Mouse (Mus musculus): ENCODE data around the gene Polm. TPM values are rescaled to one million over a fixed set of nuclear protein-coding genes. Genes with fewer than 3 reads are reported as not detected.

Polm gene
- 10 to 100 TPM; 30.4 to 34.0 TPM for total RNA-seq (2023)

DNA sequence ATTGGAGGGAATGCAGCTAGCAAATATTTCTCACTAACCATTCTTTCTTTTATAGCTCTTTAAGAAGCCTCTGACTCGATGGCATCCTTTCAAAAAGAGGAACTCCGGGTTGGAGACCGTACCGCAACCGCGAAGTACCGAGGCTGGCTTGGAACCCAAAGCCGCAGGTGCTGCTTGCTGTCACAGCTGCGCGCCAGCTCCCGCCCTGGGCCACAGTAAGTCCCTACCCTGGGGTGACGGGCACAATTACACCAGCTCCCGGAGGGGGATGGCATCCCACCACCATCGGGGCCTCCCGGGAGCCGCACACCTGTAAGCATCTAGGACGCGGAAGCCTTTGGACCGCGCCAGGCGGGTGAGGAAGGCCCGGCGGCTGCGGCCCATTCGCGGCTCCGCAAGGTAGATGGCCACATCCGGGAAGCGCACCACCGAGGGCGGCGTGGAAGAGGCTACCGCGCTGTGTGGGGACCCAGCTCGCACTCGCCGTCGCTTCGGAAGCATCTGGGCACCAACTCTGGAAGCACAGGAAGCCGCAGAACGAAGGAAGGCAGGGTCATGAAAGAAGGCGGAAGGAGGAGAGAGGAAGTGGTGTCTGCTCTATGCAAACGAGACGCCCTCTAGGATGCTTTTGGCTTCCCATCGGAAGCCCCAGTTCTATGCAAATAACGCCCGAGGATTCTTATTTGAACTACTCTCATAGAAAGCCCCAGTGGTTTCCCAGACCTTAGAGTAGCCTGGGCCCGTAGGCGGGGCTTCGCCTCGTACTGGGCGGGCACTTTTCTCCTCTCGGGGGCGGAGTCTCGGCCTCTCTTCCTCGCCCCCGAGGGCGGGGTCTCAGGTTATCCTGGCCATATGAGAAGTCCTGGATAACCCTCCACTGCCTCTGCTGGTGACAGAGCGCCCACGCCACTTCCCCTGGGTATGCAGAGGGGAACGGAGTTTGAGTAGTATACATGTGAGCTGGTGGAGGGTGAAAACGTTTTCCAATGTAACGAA is at the start of gene Polm:
Polm (minus strand) TSS at position 766 of the 996 bp plus-strand sequence.

DNA sequence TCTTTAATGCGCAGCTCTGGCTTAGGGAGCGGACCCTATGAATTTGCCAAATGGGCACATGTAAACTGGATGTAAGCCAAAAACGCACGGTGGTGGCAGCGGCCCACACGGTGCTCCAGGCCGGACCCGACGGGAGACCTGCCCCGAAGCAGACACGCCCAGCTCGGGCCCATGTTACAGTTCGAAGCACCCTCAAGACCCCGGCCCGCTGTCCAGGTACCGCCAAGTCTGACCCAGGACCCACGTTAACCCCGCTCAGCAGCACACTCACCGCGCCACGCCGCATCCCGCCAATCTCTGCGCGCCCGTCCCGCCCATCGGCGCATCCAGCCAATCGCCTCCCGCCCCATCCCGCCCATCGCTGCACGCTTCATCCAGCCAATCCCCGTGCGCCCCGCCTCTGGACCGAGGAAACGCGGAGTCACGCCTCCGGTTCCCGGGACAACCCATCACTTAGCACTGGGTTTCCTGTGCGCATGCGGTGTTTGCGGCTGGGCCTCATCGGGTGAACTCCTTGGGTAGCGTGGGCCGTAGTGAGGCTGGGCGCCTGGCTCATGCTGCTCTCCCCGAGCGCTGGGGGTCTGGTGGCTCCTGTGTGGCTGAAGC is 40.2 kb upstream of the Polm start, which contains the start of gene Pold2:
Pold2 (minus strand) TSS at position 372 of the 606 bp plus-strand sequence.

DNA sequence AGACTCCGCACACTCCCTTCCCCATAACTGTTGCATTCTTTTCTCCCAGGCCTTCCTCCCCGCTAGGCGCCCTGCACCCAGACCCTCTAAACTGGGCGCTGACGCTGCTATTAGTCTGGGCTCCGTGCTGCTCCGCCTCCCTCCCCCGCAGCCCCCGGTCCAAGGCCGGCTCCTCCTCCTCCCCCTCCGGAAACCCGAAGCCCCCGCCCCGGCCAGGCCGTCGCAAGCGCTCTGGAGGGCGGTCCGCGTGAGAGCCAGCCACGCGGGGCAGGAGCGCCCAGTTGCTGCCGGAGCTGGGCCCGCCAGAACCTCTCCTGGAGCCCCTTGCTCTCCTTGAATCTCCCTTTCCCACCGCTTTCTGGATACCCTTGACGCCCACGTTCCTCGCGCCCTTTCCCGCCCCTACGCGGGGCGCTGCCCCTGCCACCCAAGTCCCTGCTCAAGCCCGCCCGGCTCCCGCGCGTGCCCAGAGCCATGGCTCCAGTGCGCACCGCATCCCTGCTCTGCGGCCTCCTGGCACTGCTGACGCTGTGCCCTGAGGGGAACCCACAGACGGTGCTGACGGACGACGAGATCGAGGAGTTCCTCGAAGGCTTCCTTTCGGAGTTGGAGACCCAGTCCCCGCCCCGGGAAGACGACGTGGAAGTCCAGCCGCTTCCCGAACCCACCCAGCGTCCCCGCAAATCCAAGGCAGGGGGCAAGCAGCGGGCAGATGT is 24.0 kb upstream of the Polm start, which contains the start of gene Aebp1:
Aebp1 (plus strand) TSS at position 270 of the 716 bp plus-strand sequence.

DNA sequence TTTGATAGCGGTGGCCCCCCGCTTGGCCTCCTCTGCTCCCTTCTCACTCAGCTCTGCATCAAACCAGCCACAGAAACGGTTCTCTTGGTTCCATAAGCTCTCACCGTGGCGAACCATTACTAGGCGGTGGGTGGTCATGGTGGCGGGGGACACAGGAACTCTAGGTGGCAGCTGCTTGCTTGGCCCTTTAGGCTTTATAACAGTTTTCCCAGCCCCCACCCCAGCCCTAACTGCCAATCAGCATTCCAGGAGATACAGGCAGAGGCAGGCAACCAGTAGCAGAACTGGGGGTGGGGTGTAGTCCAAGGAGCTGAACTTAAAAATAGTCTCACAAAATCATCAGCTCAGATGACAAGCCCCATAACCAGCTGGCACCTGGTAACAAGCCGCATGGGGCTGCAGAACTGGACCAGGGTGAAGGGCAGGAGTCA is 34.2 kb downstream of the Polm start, which contains the start of gene Pgam2:
Pgam2 (minus strand) TSS at position 183 of the 431 bp plus-strand sequence.

DNA sequence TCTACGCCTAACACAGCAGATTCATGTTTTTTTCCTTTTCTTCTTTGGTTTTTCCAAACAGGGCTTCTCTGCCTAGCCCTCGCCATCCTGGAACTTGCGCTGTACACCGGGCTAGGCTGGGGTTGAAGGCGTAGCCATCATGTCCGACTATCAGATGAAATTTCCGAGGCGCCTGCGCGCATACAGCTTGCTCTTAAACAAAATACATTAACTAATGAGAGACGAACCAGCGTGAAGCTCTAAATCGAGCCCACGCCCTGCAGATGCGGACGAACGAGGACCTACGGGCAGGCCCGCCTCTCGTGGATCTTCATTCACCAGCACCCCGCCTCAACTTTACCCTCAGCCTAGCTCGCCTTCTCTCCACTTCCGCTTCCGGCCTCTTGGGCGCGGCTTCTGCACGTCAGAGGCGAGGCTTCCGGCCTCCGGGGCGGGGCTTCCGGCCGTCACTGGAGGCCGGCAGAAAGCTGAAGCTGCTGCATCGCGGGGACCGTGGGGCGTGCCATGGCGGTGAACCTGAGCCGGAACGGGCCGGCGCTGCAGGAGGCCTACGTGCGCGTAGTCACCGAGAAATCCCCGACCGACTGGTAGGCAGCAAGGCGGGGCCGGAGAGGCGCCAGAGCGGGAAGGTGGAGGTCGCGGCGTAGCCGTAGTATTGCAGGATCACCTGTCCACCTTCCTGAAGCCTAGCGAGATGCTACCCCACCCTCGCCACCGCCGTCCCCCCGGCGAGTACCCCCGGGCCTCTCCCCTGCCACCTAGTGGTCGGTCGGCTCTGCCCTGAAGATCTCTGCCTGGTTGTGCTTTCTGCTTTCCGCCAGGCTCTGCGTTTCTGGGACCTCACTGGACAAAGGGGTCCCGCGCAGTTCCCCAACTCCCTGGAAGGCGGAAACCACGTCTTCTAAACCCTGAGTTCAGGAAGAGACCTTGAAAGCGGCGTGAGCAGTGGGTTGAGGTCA is 49.5 kb downstream of the Polm start, which contains the start of gene Dbnl:
Dbnl (plus strand) TSS at position 433 of the 959 bp plus-strand sequence.

Other genes with a start within 250 kb of the Polm start
- 10 to 100 TPM; 49.2 to 50.8 TPM for gene Mrps24, start 122.3 kb downstream of the Polm start, total RNA-seq (2023)
- 10 to 100 TPM; 17.5 to 23.4 TPM for gene Urgcp, start 75.6 kb downstream of the Polm start, total RNA-seq (2023)
- 100 to 1,000 TPM; 163 to 166 TPM for gene Dbnl, start 49.5 kb downstream of the Polm start, total RNA-seq (2023)
- gene Pgam2, start 34.3 kb downstream of the Polm start, total RNA-seq (2023), result not detected
- 1 to 10 TPM; 1.0 to 1.3 TPM for gene Aebp1, start 23.9 kb upstream of the Polm start, total RNA-seq (2023)
- 10 to 100 TPM; 20.0 to 21.5 TPM for gene Pold2, start 40.3 kb upstream of the Polm start, total RNA-seq (2023)
- not detected for gene Myl7, start 60.8 kb upstream of the Polm start, total RNA-seq (2023)
- not detected for gene Gck, start 112.1 kb upstream of the Polm start, total RNA-seq (2023)
- gene Ykt6, start 117.7 kb upstream of the Polm start, total RNA-seq (2023), result 10 to 100 TPM; 51.8 to 57.2 TPM
- 1 to 10 TPM; 1.7 to 2.4 TPM for gene Camk2b, start 228.3 kb upstream of the Polm start, total RNA-seq (2023)

Measured in monocyte, adult 59 days (primary cell).